Mouse (Mus musculus): ENCODE measurements around the gene 4632433K11Rik. TPM values are rescaled to one million over a fixed set of nuclear protein-coding genes. Genes with fewer than 3 reads are reported as not detected.

Gene 4632433K11Rik
- total and polyA plus RNA-seq, 3 experiments, result not detected

DNA sequence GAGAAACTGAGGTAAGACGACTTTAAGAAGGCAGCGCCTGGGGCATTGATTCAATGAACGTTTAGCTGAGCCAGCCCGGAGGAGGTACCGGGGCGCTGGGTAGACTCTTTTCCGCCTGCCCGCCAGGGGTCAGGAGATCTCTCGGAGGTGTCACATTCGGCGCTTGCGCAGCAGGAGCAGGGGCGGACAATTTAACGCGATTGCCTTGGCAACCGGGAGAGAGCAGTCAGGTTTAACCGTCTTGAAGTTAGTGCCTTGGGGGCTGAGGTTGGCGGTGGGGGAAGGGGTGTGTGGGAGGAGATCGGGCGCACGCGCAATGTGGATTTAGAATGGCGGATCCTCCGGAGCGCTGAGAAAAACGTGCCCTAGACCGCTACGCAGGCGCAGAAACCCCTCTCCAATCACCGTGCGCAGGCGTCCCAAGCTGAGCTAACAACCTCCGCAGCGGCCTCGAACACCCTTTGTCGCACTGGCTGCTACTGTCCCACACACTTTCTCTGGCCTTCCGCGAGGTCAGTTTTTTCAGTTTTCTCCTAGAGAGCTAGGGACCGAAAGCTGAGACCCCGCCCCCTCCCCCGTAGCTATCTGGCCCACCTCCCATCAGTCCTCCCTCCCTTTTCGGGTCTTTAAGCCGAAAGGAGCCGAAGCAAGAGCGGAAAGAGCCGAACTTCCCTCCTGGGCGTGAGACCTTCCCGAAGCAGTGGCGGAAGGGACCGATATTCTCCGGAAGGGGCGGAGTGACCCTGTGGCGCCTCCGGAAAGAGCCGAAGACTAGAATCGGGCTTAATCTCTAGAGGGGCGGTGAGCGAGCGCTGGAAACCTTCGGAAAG lies 27.2 kb downstream of the 4632433K11Rik start:
- DNase-seq (ENCODE audit: extremely low read depth), result peak; percentile 97
- Histone ChIP-seq H3K36me3 (replicated peaks in 1 of 2; ENCODE audit: control insufficient read depth in 1 of 2, insufficient read depth in 1 of 2, low read length in 1 of 2) (peaks cover 4 to 25% of the 10 kb centered on the region in 2 experiments), H3K9ac (ENCODE audit: insufficient read depth, low read depth) (peak overlapping the region; percentile 92), H3K4me1 (ENCODE audit: control insufficient read depth in 1 of 2, insufficient read depth in 2 of 2) (peaks cover 2 to 47% of the 10 kb centered on the region in 2 experiments; a peak in 3 of 4 replicates), H3K9me3 (replicated peaks; ENCODE audit: low read length) (no peaks in the 10 kb centered on the region), H3K27me3 (replicated peaks) (no peaks in the 10 kb centered on the region), H3K79me2 (replicated peaks; ENCODE audit: control insufficient read depth, extremely low read depth, insufficient read depth, poor library complexity, severe bottlenecking) (peaks cover 35% of the 10 kb centered on the region), H3K27ac (ENCODE audit: insufficient read depth, low read depth) (peak overlapping the region; percentile 90), H3K4me2 (ENCODE audit: insufficient read depth, low read depth, poor library complexity, severe bottlenecking) (peak overlapping the region; percentile 76), H3K4me3 (replicated peaks in 1 of 3; ENCODE audit: low read depth in 2 of 3, low read length in 2 of 3, poor library complexity in 1 of 3) (peak overlapping the region; percentile 67 to 90 (median 73))
- in situ Hi-C loops (cut with MboI; ENCODE audit: low pct_ligation_motif_present, low pct_unique_long_range_greater_than_20kb, low sequenced_read_pairs), result loop anchor here (5.0 kb wide), 1 partner anchor 66 kb away; the partner anchor contains the start of gene Rasl2-9
- TF ChIP-seq IRF4 (IDR thresholded peaks at IDR 0.05; ENCODE audit: low read depth, low read length), result peak; percentile 7; the same call in 1 of the 2 replicates
- peak; percentile 64 for TF ChIP-seq POLR2A (IDR thresholded peaks at IDR 0.05; ENCODE audit: low read depth, low read length)
- peak; percentile 85; the same call in 1 of the 2 replicates for TF ChIP-seq MYC (IDR thresholded peaks at IDR 0.05; ENCODE audit: low read depth, low read length)
- TF ChIP-seq RAD21 (IDR thresholded peaks at IDR 0.05; ENCODE audit: low read depth, low read length), result peak; percentile 24
- TF ChIP-seq CHD2 (IDR thresholded peaks at IDR 0.05; ENCODE audit: low read length), result peak; percentile 77; the same call in 1 of the 2 replicates
- TF ChIP-seq KAT2A (IDR thresholded peaks at IDR 0.05; ENCODE audit: insufficient replicate concordance, low read length), result peak; percentile 54; the same call in 1 of the 2 replicates
- no peak for TF ChIP-seq JUN (IDR thresholded peaks at IDR 0.05; ENCODE audit: insufficient read depth, low read depth, low read length)
- no peak for TF ChIP-seq POLR2AphosphoS2 (IDR thresholded peaks at IDR 0.05; ENCODE audit: low read depth, low read length)
- peak; percentile 85 for TF ChIP-seq MAZ (IDR thresholded peaks at IDR 0.05; ENCODE audit: low read depth, low read length)
- TF ChIP-seq ZC3H11A (IDR thresholded peaks at IDR 0.05; ENCODE audit: low read depth, low read length), result no peak
- TF ChIP-seq ZKSCAN1 (IDR thresholded peaks at IDR 0.05; ENCODE audit: borderline replicate concordance, low read depth, low read length), result no peak
- no peak for TF ChIP-seq ETS1 (conservative IDR thresholded peaks at IDR 0.05; ENCODE audit: low read depth, low read length)
- no peak for TF ChIP-seq RCOR1 (conservative IDR thresholded peaks at IDR 0.05; ENCODE audit: low read depth, low read length)
- TF ChIP-seq GABPA (IDR thresholded peaks at IDR 0.05; ENCODE audit: insufficient replicate concordance, low read depth, low read length), result no peak
- no peak for TF ChIP-seq ZNF384 (IDR thresholded peaks at IDR 0.05; ENCODE audit: low read depth, low read length)
- no peak for TF ChIP-seq USF2 (conservative IDR thresholded peaks at IDR 0.05; ENCODE audit: low read depth, low read length)
- no peak for TF ChIP-seq E2F4 (IDR thresholded peaks at IDR 0.05; ENCODE audit: insufficient replicate concordance, low read depth, low read length)
- TF ChIP-seq EP300 (IDR thresholded peaks at IDR 0.05; ENCODE audit: low read length), result no peak
- TF ChIP-seq CTCF (conservative IDR thresholded peaks at IDR 0.05 in 1 of 2, IDR thresholded peaks at IDR 0.05 in 1 of 2; ENCODE audit: low read depth in 2 of 2, low read length in 2 of 2), result peak in 1 of 2 experiments; percentile 77; a peak in 3 of 4 replicates
- TF ChIP-seq PAX5 (IDR thresholded peaks at IDR 0.05; ENCODE audit: low read length), result no peak
- peak; percentile 40; the same call in 1 of the 2 replicates for TF ChIP-seq NELFE (IDR thresholded peaks at IDR 0.05; ENCODE audit: low read depth, low read length)
- no peak for TF ChIP-seq UBTF (IDR thresholded peaks at IDR 0.05; ENCODE audit: low read depth, low read length)
- peak; percentile 37 for TF ChIP-seq HCFC1 (IDR thresholded peaks at IDR 0.05; ENCODE audit: low read depth, low read length)
- peak; percentile 95 for TF ChIP-seq NRF1 (IDR thresholded peaks at IDR 0.05; ENCODE audit: low read depth, low read length)
- TF ChIP-seq SMC3 (IDR thresholded peaks at IDR 0.05; ENCODE audit: low read depth, low read length), result peak; percentile 64
- TF ChIP-seq MXI1 (IDR thresholded peaks at IDR 0.05; ENCODE audit: low read depth, low read length), result peak; percentile 92
- no peak; the same call in 1 of the 2 replicates for TF ChIP-seq TCF12 (IDR thresholded peaks at IDR 0.05; ENCODE audit: low read depth, low read length)
- TF ChIP-seq MAFK (IDR thresholded peaks at IDR 0.05; ENCODE audit: insufficient replicate concordance, low read length), result no peak
- no peak for TF ChIP-seq JUND (conservative IDR thresholded peaks at IDR 0.05; ENCODE audit: low read depth, low read length)
- TF ChIP-seq MEF2A (IDR thresholded peaks at IDR 0.05; ENCODE audit: borderline replicate concordance, low read depth, low read length), result peak; percentile 55; the same call in 1 of the 2 replicates
- TF ChIP-seq ZMIZ1 (IDR thresholded peaks at IDR 0.05; ENCODE audit: low read depth, low read length), result peak; percentile 56; the same call in 1 of the 2 replicates
- no peak; the same call in 1 of the 2 replicates for TF ChIP-seq MAX (IDR thresholded peaks at IDR 0.05; ENCODE audit: low read length)
- TF ChIP-seq BHLHE40 (IDR thresholded peaks at IDR 0.05; ENCODE audit: low read depth, low read length), result peak; percentile 93
- peak; percentile 69; the same call in 1 of the 2 replicates for TF ChIP-seq SIN3A (IDR thresholded peaks at IDR 0.05; ENCODE audit: low read length)
- TF ChIP-seq TBP (conservative IDR thresholded peaks at IDR 0.05; ENCODE audit: low read depth, low read length), result peak; percentile 58; the same call in 1 of the 2 replicates
- TF ChIP-seq ELF1 (IDR thresholded peaks at IDR 0.05; ENCODE audit: low read depth, low read length), result peak; percentile 76
- no peak for TF ChIP-seq USF1 (IDR thresholded peaks at IDR 0.05; ENCODE audit: low read depth, low read length)
- TF ChIP-seq CHD1 (IDR thresholded peaks at IDR 0.05; ENCODE audit: low read depth, low read length), result no peak
- dilution Hi-C loops (cut with MboI; ENCODE audit: extremely low pct_ligation_motif_present, extremely low pct_unique_long_range_greater_than_20kb, low sequenced_read_pairs), result no loop called here
